Mouse (Mus musculus) gastrocnemius, adult 8-10 months (tissue): ENCODE measurements around the gene Megf9. TPM values are rescaled to one million over a fixed set of nuclear protein-coding genes. Genes with fewer than 3 reads are reported as not detected.

Experiments
- DNase-seq, 2 experiments: peaks; one replicate each; pipeline ENCODE4 v3.0.0; 2022; ENCODE audit warnings: low spot score in 2 of 2
- total RNA-seq, 4 experiments: library from RNA; stranded (reverse); gene quantifications; 2 replicates each; pipeline ENCODE4 v1.2.4; 2022

The Megf9 gene
- total RNA-seq, result 1 to 10 TPM; 2.7 to 3.9 (median 3.3) TPM

DNA sequence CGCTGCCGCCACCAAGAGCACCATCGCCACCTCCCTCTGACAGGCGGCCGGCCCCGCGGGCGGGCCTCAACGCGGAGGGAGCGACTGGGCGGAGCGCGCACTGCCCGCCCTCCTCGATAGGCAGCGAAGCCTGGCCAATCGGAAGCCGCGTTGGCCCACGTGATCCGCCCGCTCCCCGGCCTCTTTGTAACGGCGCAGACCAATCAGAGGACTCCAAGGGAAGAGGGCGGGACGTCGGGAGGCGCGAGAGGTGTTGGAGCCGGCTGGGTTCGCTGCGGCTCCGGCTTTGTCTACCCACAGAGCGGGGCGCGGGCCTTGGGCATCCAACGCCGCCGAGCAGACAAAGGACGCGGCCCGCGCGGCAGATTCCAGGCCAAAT is at the start of gene Megf9:
Megf9 (minus strand) TSS at position 105 of the 379 bp plus-strand sequence.
- peak; percentile 92 to 96 for DNase-seq

DNA sequence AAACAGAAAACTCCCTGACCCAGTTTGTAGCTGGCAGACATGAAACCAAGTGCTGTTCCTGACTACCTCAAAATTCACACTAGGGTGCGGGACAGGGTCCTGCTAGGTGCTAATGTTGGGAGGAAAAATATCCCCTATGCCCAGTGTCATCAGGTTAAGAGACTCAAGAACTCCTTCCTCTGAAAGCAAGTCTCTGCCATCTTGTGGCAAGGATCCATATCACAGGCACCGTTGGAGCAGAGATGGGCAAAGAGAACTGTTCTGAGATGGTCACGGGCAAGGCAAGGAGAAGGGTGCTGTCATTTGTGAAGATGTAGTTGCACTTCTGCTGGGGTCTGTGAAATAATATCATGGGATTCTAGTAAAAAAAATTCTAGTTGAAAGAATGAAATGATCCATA is 44.9 kb upstream of the Megf9 start:
- no peak for DNase-seq

- DNase-seq, result no peak
These were observed 43.5 kb upstream of the Megf9 start for GRCm38 (mm10) chr4:70578301-70578700.

DNA sequence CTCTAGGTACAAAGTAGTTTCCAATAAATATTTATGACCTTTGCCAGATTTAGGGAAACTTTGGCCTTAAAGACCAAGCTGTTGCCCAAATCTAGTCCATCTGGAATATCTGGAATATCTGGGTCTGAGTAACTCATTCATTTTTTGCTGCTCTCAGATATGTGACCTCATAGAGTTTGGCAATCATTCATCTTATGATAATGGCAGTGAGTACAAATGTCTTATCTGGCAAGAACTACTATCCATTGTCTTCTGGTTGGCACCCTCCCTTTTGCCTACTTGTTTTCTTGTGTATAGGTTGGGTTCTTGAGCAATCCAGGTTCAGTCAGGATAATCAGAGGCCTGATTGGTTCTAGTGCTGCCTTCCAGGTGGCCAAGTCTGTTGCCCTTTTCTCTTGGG is 41.3 kb upstream of the Megf9 start:
- DNase-seq, result no peak

DNA sequence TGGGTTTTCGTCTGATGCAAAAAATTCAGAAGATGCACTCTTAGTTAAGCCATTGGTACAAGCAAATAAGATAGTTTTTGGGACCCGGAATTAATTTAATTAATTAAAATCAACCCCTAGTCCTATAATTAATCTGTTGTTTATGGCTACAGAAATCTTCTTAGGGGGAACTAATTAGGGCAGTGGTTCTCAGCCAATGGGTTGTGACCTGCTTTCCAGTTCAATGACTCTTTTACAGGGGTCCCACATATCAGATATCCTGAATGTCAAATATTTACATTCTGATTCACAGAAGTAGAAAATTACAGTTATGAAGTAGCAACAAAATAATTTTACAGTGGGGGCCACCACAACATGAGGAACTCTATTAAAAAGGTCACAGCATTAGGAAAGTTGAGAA is 39.1 kb upstream of the Megf9 start:
- no peak for DNase-seq

- no peak for DNase-seq
These were observed 19.1 kb upstream of the Megf9 start for GRCm38 (mm10) chr4:70553888-70554287.

GRCm38 (mm10) chr4:70553230-70553797 is 18.5 kb upstream of the Megf9 start:
- DNase-seq, result no peak

DNA sequence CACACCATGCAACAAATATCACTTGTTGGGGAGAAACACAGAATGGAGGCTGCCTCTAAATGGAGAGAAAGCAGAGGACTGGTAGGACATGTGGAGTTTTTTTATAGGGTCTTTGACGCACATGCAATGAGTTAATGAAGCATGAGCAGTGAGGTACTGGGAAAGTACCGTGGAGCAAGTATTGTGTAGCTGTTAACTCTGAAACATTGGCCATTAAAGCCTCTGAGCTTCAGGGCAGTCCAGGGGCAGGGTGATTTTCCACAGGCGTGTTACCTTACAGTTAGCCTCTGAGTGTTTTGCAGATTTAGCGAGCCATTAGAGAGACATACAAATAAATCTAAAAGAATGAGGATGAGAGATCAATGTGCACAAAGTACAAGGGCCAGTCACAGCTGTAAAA is 17.3 kb upstream of the Megf9 start:
- no peak for DNase-seq

DNA sequence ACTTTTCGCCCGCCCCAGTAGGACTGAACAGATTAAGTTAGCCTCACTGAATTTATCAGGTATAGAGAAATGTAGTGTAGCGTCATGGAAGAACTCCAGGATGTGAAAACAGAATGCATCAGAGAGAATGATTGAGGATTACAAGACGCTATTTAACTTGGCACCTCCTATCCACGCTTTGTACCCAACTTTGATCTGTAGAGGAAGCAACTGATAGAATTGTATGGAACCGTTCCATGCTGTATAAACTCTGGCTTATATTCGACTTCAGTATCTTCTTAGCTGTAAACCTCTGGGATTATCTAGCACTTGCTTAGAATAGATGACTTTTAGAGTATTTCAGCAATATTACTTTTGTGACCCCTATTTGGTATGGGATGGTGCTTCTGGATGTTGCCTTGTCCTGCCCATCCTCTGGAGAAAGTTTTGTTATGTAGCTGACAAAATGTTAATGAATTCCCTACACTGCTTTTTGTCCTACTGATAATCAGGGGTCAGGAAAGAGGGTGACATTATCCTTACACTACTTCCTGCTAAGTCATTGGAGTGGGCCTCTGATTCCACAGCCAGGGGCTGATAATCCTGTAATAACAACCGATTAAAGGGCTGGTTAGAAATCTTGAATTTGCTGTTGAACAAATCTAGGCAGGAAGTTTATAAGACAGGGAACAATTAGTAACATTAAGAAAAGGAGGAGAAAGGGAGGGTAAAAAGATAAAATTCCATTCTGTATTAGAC is 12.8 kb upstream of the Megf9 start:
- no peak for DNase-seq

- DNase-seq, result no peak
These were observed 11.2 kb upstream of the Megf9 start for GRCm38 (mm10) chr4:70545869-70546542.

GRCm38 (mm10) chr4:70544390-70544789 is 9.6 kb upstream of the Megf9 start:
- no peak for DNase-seq

GRCm38 (mm10) chr4:70542387-70542786 is 7.6 kb upstream of the Megf9 start:
- no peak for DNase-seq

GRCm38 (mm10) chr4:70540743-70541142 is 5.9 kb upstream of the Megf9 start:
- no peak for DNase-seq

GRCm38 (mm10) chr4:70536661-70537580 is 2.1 kb upstream of the Megf9 start:
- DNase-seq, result no peak

DNA sequence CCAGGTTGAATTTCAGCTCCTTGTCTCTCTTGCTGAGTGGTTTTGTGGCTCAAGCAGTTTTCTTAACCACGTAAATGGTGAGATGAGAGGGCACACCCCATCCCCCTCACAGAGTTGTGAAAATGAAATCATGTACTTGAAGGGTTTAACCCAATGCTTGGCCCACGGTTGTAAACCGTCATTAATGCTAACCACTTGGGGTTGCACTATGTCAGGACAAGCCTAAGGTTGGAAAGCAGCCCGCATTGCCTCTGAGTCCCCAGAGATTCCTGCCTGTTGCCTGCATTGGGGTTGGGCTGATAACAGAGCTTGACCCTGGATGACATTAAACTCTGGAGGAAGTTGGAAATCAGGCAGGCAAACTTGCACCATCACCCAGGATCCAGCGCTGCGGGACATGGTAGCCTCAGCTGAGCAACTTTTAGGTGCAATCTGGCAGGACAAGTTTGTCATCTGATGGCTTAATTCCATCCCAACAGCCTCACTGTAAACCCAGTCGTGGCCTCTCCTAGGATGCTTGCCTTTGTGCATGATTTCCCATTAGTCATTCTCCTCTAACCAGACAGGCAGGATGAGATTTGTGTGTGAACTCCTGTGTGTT is 1.0 kb upstream of the Megf9 start:
- DNase-seq, result peak; percentile 27 to 49

DNA sequence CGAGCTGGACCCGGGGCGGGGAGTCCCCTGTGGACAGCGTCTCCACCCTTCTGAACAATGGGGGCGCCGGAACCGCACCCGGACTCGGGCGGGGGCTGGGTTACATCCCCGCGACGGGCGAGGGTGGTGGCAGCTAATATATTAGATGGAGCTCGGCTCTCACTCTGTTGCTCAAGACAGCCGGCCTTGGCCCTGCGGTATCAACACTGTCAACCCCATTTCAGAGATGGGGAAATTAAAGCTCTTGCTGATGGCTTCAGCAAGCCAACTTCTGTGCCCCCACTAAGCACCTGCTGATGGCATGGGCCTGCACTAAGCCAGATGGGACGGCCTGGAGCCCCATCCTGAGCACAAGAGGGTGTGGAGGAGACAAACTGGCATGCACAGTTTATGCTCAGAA is 494 bp upstream of the Megf9 start:
- no peak for DNase-seq

DNA sequence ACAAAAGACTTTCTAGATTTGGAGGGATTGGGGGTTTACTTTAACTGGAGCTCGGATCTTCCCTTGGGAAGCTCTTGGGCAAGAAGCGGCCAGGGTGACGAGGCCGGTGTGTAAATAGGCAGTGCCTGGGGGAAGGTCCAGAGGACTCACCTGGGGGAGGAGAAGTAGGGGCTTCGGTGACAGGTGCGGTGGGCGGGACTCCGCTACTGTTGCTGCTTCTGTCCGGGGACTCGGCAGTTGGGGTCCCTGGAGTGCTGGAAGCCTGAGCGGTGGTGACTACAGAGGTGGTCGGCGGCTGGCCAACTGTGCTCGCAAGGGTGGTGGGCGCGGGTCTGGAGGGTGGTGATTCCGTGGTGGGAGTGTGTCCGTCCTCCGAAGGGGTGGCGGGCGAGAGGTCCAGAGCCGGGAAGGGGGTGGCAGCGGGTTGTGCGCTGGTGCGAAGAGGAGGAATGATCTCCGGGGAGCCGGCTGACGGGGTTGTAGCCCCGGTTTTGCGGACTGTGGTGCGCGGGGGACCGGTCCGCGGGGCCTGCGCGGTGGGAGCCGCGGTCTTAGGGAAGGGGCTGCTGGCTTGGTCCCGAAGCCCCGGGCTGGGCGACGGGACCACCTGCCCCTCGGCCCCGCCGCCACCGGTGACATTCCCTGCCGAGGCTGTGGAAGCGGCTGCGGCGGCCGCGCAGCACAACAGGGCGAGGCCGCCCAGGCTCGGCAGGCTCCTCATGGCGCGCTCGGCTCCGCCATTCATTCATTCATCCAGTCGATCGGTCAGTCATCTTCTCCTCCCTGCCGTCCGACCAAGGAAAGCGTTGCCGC is 511 bp downstream of the Megf9 start:
- DNase-seq, result peak in 1 of 2 experiments; percentile 8

DNA sequence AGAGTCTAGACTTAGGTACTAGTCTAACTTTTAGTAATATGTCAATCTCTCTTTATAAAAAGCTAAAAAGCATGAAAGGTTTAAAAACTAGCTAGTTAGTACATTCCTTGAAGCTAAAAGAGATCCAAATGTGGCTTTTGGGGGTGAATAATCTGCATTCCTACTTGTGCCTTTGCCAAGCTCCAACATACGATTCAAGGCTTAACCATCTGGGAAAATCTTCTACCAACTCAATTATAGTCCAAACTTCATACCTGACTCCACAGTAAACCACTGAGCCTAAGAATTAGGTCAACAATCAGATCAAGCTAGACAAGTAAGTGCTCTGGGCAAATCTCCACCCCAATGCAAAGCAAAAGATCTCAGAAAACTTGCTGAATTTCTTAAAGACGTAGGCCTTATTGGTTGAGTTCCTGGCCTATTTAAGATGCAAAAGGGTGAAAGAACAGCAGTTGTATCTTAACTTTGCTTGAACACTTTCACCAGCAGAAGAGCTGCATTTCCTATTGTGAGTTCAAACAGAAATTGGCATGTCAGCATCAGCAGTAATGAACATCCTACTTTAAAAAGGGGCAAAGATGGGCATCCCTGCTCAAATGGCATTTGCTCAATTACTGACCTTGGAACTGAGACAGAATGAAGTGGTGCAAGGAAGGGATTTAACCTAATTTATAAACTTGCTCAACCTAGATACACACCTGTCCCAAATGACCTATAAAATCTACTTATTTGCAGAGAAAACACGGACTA is 1.6 kb downstream of the Megf9 start:
- no peak for DNase-seq

- no peak for DNase-seq
These were observed 3.8 kb downstream of the Megf9 start for GRCm38 (mm10) chr4:70531021-70531420.

- no peak for DNase-seq
These were observed 6.2 kb downstream of the Megf9 start for GRCm38 (mm10) chr4:70528622-70529021.
